Mouse (Mus musculus) B cell, adult 67 days (primary cell): ENCODE data around the gene Cd2ap. TPM values are rescaled to one million over a fixed set of nuclear protein-coding genes. Genes with fewer than 3 reads are reported as not detected.

ENCODE experiments used
- total RNA-seq, 2 experiments: library from RNA; stranded (reverse); gene quantifications; 4 replicates each; pipeline ENCODE4 v1.2.4; 2023

The Cd2ap gene
- 100 to 1,000 TPM; 101 to 114 TPM for total RNA-seq

DNA sequence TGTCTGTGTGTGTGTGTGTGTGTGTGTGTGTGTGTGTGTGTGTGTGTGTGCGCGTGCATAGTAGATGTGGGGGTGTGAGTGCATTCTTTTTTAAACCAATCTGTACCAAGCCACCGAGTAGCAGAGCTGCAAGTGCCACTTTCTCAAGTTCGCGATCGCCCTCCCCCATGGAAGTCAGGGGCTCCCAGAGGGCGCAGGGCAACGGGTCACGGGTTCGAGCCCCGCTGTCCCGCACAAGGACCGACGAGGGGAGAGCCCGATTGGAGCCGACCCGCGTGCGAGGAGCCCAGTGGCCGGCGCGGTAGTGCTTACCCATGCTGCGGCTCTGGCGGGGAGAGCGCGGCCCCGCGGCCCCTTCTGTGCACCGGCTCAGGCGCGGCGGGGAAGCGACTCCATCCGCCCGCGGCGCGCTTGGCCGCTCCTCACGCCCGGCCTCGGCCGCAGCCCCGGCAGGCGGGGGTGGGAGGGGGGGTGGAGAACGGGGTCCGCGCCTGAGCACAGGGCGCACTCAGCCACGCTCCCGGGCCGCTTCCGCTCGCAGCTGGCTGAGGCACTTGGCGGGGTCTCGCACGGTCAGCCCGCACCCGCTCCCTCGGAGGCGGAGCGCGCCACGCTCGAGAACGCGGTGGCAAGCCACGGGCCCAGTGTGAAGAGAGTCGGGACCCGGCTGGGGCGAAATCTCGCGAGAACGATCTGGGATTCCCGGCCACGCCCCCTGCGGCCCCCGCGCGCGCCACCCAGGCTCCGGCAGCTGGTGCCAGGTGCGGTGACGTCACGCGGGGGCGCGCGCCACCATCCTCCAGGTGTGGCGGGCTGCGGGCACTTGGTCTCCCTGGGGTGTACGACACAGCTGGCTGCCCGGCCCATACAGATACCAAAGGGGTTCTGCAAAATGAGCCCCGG, at the start of gene Cd2ap:
Gene Cd2ap (minus strand): TSS at position 665 of the 903 bp plus-strand sequence.

Other genes starting within 250 kb of the Cd2ap start
- not detected for gene Adgrf4, start 184.4 kb downstream of the Cd2ap start, total RNA-seq
- gene Adgrf2, start 134.5 kb downstream of the Cd2ap start, total RNA-seq: under 1 TPM in 1 of 2 experiments, not detected in 1; 0.20 TPM
- 1 to 10 TPM; 7.6 to 8.5 TPM for gene Tnfrsf21, start 139.9 kb upstream of the Cd2ap start, total RNA-seq